Mouse (Mus musculus): ENCODE measurements around the gene Aspdh. TPM values are rescaled to one million over a fixed set of nuclear protein-coding genes. Genes with fewer than 3 reads are reported as not detected.

Aspdh gene
- total RNA-seq (2021), result not detected
- long read RNA-seq, experiment 1, result 0 reads
- long read RNA-seq, experiment 2, result 0 reads

GRCm38 (mm10) chr7:44465111-44465510 lies at the start of gene Aspdh:
Gene Aspdh (plus strand): TSS chr7:44465391.
- no peak for DNase-seq

- DNase-seq, result no peak
Observed at GRCm38 (mm10) chr7:44427666-44428065, 37.5 kb upstream of the Aspdh start.

GRCm38 (mm10) chr7:44428171-44428950 lies 36.8 kb upstream of the Aspdh start:
- DNase-seq, result no peak

GRCm38 (mm10) chr7:44428968-44429521 lies 36.1 kb upstream of the Aspdh start, which contains the start of gene Lrrc4b:
Gene Lrrc4b (plus strand): TSS chr7:44429018.
- DNase-seq, result no peak

- DNase-seq, result no peak
Observed at GRCm38 (mm10) chr7:44429534-44430488, 35.4 kb upstream of the Aspdh start.

GRCm38 (mm10) chr7:44432550-44432949 lies 32.6 kb upstream of the Aspdh start:
- no peak for DNase-seq

GRCm38 (mm10) chr7:44433371-44433770 lies 31.8 kb upstream of the Aspdh start:
- DNase-seq, result no peak

GRCm38 (mm10) chr7:44434089-44434488 lies 31.1 kb upstream of the Aspdh start:
- DNase-seq, result no peak

- no peak for DNase-seq
Observed at GRCm38 (mm10) chr7:44435796-44436195, 29.4 kb upstream of the Aspdh start.

GRCm38 (mm10) chr7:44436267-44436666 lies 28.9 kb upstream of the Aspdh start:
- no peak for DNase-seq

GRCm38 (mm10) chr7:44437188-44437587 lies 28.0 kb upstream of the Aspdh start:
- no peak for DNase-seq

GRCm38 (mm10) chr7:44437933-44438332 lies 27.3 kb upstream of the Aspdh start:
- DNase-seq, result no peak

GRCm38 (mm10) chr7:44439696-44440095 lies 25.5 kb upstream of the Aspdh start:
- no peak for DNase-seq

- DNase-seq, result no peak
Observed at GRCm38 (mm10) chr7:44440479-44440878, 24.7 kb upstream of the Aspdh start.

- DNase-seq, result no peak
Observed at GRCm38 (mm10) chr7:44441180-44441579, 24.0 kb upstream of the Aspdh start.

GRCm38 (mm10) chr7:44441648-44442109 lies 23.5 kb upstream of the Aspdh start:
- no peak for DNase-seq

- DNase-seq, result no peak
Observed at GRCm38 (mm10) chr7:44442407-44442821, 22.8 kb upstream of the Aspdh start.

GRCm38 (mm10) chr7:44443268-44444173 lies 21.7 kb upstream of the Aspdh start:
- no peak for DNase-seq

- DNase-seq, result no peak
Observed at GRCm38 (mm10) chr7:44444886-44445527, 20.2 kb upstream of the Aspdh start.

GRCm38 (mm10) chr7:44445528-44445923 lies 19.7 kb upstream of the Aspdh start:
- DNase-seq, result no peak

Measured in gastrocnemius, postnatal 25 days (tissue).